Mouse (Mus musculus) heart, adult 2 months (tissue): Measurements from ENCODE around the gene Hras. TPM values are rescaled to one million over a fixed set of nuclear protein-coding genes. Genes with fewer than 3 reads are reported as not detected.

Experiments used
- DNase-seq, 2 experiments: peaks; one replicate each; pipeline ENCODE4 v3.0.0; 2021
- H3K27ac ChIP-seq: fragments of 200-600 bp; 2 replicates; pipeline ENCODE4 v1.8.1; 2022
- H3K27me3 ChIP-seq: fragments of 200-500 bp; 2 replicates; pipeline ENCODE4 v1.6.1; 2012; ENCODE audit warnings: mild to moderate bottlenecking, low read length, inconsistent platforms, mixed read lengths; ENCODE audit not compliant: control insufficient read depth, insufficient read depth
- H3K36me3 ChIP-seq: fragments of 200-500 bp; 2 replicates; pipeline ENCODE4 v1.6.1; 2012; ENCODE audit warnings: low read length, inconsistent platforms; ENCODE audit not compliant: control insufficient read depth, insufficient read depth
- H3K4me1 ChIP-seq: fragments of 200-500 bp; 2 replicates; pipeline ENCODE4 v1.6.1; 2011; ENCODE audit warnings: low read length; ENCODE audit not compliant: control insufficient read depth, insufficient read depth
- H3K4me3 ChIP-seq: fragments of 200-600 bp; 2 replicates; pipeline ENCODE4 v1.8.1; 2022
- H3K79me2 ChIP-seq: fragments of 200-500 bp; replicated peaks from 2 replicates; pipeline ENCODE4 v1.6.1; 2012; ENCODE audit warnings: mild to moderate bottlenecking, inconsistent platforms, low read length, moderate library complexity, mixed read lengths; ENCODE audit not compliant: control insufficient read depth, insufficient read depth
- H3K9ac ChIP-seq: fragments of 200-500 bp; 2 replicates; pipeline ENCODE4 v1.6.1; 2012; ENCODE audit warnings: low read depth, mild to moderate bottlenecking, control low read depth, inconsistent platforms, low read length, mixed read lengths
- CTCF ChIP-seq: fragments of 200-600 bp; IDR thresholded peaks from 2 replicates; pipeline ENCODE4 v1.8.1; 2022; ENCODE audit warnings: antibody characterized with exemption, mild to moderate bottlenecking, moderate library complexity
- EP300 ChIP-seq: fragments of 200-500 bp; IDR thresholded peaks from 2 replicates; pipeline ENCODE4 v1.6.1; 2011; ENCODE audit warnings: low read depth, low read length, control low read depth; ENCODE audit not compliant: insufficient read depth
- POLR2A ChIP-seq: fragments of 200-500 bp; IDR thresholded peaks from 2 replicates; pipeline ENCODE4 v1.6.1; 2011; ENCODE audit warnings: mild to moderate bottlenecking, low read depth, low read length, control low read depth; ENCODE audit not compliant: insufficient read depth
- WGBS: fragments of 180-500 bp; shearing (Covaris S2); methylation state at CpG from one replicate; pipeline ENCODE4 v1.1.7; 2018; 5-methylcytosine and 5-hydroxymethylcytosine counted together
- intact Hi-C: fragments of 180-260 bp; cut with DNase I; formaldehyde crosslinking; loops from one replicate; pipeline ENCODE4 v1.15.1; 2025
- polyA plus RNA-seq: library from polyadenylated mRNA; depleted of rRNA; stranded (reverse); fragments of >200 nt; gene quantifications from 2 replicates; pipeline ENCODE4 v1.2.3, GENCODE M21; 2012
- total RNA-seq, 2 experiments: library from RNA; stranded (reverse); gene quantifications; 2 replicates each; pipeline ENCODE4 v1.2.3; 2021

Hras gene
- total and polyA plus RNA-seq, 3 experiments, result 63.7 to 105 (median 90.8) TPM

DNA sequence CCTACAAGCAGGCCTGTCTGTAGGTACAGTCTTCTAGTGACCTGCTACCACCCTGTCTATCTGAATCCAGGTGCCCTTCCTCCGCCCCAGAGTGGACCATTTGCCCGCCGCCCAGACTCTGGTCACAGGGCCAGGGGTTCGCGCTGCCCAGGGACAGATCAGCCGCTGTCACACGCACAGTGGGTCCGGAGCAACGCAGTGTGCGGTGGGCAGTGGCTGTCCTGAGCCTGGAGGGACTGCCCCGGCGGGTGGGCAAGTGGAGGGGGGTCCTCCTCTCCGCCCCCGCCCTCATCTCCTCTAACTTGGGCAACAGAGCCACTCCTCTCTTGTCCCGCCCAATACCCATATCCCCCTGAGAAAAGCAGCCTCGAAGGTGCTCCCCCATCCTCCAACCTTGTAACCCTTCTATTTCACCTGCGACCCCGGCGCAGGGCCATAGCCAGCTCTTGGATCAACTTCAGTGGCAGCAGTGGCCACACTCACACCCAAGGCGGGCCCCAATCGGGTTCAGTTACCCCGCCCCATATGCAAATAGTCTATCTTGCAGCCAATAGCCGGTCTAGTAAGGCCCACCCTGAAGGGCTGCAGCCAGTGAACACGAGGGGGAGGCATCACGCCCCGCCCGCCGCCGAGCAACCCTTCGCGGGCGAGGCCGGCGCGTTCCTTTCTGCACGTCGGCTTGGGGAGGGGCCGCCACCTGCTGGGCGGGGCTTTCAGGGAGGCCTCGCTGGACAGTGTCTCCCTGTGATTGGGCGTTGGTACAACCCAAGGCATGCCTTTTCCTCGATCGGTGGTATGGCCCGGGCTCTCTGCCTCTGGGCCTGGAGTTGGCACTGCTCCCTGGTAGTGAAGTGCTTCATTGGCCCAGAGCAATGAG lies 27.7 kb upstream of the Hras start:
- DNase-seq, result peak; percentile 94 to 97
- peaks cover 9% of the 10 kb centered on the region for H3K4me1 ChIP-seq
- TF ChIP-seq CTCF (peak; percentile 34), EP300 (peak; percentile 65; the same call in 1 of the 2 replicates), POLR2A (0 out of 2 replicates have a peak, but pooled peaks have one; percentile 33)
- peak overlapping the region; percentile 52 for H3K4me3 ChIP-seq
- peak overlapping the region; percentile 58 for H3K27ac ChIP-seq
- H3K79me2 ChIP-seq, result no peaks in the 10 kb centered on the region
- H3K27me3 ChIP-seq, result no peaks in the 10 kb centered on the region
- no peaks in the 10 kb centered on the region for H3K36me3 ChIP-seq
- 10% methylated on average over 44 of the region's 44 CpGs for WGBS
- H3K9ac ChIP-seq, result peak overlapping the region; percentile 69
- intact Hi-C loops, result no loop called here

DNA sequence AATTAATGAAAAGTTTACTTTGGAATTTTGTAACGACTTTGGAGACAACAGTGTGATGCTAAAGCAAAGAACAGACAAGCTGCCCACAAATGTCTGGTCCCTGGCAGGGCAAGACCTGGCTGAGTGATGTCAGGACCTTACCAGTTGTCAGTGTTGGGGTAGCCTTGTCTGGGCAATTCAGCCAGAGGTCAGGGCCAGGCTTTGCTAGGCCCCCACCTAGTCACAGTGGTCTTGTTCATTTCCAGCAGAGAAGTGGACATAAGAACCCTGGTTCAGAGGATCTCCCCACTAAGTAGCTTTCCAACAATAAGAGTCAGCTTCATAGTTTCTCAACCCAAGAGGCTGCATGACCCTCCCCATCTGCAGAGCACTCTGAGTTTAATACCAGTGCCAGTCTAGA lies 26.6 kb upstream of the Hras start:
- no peaks in the 10 kb centered on the region for H3K27me3 ChIP-seq
- H3K27ac ChIP-seq, result no peak overlapping the region
- H3K4me3 ChIP-seq, result no peak overlapping the region
- peaks cover 9% of the 10 kb centered on the region for H3K4me1 ChIP-seq
- 83% methylated on average over 1 of the region's 1 CpGs for WGBS
- intact Hi-C loops, result no loop called here
- no peak for DNase-seq
- no peak overlapping the region for H3K9ac ChIP-seq
- H3K36me3 ChIP-seq, result no peaks in the 10 kb centered on the region
- no peaks in the 10 kb centered on the region for H3K79me2 ChIP-seq
- TF ChIP-seq POLR2A, result no peak
- TF ChIP-seq CTCF, result no peak
- no peak for TF ChIP-seq EP300

DNA sequence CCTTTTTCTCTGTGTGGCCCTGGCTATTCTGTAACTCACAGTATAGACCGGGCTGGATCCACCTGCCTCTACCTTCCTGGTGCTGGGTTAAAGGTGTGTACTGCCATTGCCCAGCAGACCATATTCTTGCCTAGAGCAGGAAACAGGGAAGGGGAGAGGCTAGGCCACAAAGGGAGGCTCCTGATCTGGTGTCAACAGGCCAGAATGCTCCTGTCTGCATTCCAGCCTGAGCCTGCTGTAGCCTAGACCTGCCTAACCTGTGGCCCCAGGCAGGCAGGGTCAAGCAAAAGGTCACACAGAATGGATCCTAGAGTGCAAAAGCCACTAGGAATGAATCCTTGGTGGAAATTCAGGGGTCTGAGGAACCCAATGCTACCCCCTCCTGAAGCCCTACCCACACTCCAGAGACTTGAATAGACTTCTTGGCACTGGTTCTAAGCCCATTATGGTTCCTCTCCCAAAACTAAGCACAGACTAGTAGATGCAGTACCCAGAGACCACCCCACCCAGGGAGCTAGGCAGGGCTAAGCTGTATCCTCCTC lies 25.8 kb upstream of the Hras start:
- no peak for DNase-seq
- 95% methylated on average over 1 of the region's 1 CpGs for WGBS
- no peaks in the 10 kb centered on the region for H3K36me3 ChIP-seq
- H3K9ac ChIP-seq, result no peak overlapping the region
- intact Hi-C loops, result no loop called here
- H3K4me1 ChIP-seq, result peaks cover 9% of the 10 kb centered on the region
- TF ChIP-seq CTCF, result no peak
- TF ChIP-seq POLR2A, result no peak
- no peak for TF ChIP-seq EP300
- no peak overlapping the region for H3K27ac ChIP-seq
- H3K79me2 ChIP-seq, result no peaks in the 10 kb centered on the region
- no peaks in the 10 kb centered on the region for H3K27me3 ChIP-seq
- H3K4me3 ChIP-seq, result no peak overlapping the region

DNA sequence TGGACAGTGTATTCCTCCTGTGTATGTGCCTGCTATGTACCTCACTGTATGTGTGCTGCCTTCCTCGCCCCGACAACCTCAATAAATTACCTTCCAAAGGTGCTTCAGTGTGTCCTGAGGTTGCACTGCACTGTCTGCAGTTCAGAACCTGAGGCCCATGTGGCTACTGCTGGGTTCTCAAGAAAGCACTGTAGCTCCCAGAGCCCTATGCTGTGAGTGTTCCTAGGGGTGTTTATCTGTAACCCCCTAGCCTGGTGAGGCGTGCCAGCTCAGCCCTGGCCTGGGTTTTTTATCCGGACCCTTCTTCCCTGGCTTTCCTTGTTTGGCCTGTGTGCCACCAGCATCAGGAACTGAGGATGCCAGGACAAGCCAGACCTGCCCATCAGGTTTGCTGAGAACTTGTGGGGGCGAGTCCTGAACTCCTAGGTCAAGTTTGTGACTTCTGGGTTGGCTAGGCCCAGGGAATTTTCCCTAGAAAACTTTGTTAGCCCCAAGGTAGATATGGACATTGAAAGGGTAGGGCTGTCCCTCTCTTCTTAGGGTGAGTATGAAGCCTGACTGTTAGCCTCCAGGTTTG lies 24.8 kb upstream of the Hras start:
- no peaks in the 10 kb centered on the region for H3K79me2 ChIP-seq
- 89% methylated on average over 5 of the region's 5 CpGs for WGBS
- peaks cover 9% of the 10 kb centered on the region for H3K4me1 ChIP-seq
- no peak overlapping the region for H3K4me3 ChIP-seq
- no peak overlapping the region for H3K27ac ChIP-seq
- H3K27me3 ChIP-seq, result no peaks in the 10 kb centered on the region
- no peak overlapping the region for H3K9ac ChIP-seq
- H3K36me3 ChIP-seq, result no peaks in the 10 kb centered on the region
- intact Hi-C loops, result no loop called here
- DNase-seq, result no peak
- TF ChIP-seq POLR2A (no peak), CTCF (no peak), EP300 (no peak)

DNA sequence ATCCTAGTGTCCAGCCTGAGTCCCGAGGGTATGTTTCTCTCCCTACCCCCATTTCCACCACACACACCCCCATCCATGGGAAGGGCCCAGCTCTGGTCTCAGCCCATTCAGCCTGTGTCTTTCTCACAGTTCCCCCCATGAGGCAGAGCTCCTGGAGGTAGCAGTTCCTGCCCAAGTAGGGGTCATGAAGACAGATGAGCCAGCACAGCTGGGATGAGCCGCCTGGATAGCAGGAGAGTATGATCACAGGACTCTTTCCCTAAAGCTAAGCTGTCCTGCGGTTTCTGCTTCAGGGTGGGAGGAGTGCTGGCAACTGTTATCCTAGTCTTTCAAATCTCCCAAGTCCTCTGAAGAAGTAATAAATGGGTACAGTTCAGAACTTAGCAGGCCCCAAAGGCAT lies 24.3 kb upstream of the Hras start:
- TF ChIP-seq EP300 (no peak), POLR2A (no peak), CTCF (no peak)
- 76% methylated on average over 3 of the region's 3 CpGs for WGBS
- no peak overlapping the region for H3K27ac ChIP-seq
- H3K36me3 ChIP-seq, result no peaks in the 10 kb centered on the region
- no peak overlapping the region for H3K4me3 ChIP-seq
- DNase-seq, result no peak
- H3K9ac ChIP-seq, result no peak overlapping the region
- peaks cover 9% of the 10 kb centered on the region for H3K4me1 ChIP-seq
- intact Hi-C loops, result no loop called here
- H3K79me2 ChIP-seq, result no peaks in the 10 kb centered on the region
- H3K27me3 ChIP-seq, result no peaks in the 10 kb centered on the region

DNA sequence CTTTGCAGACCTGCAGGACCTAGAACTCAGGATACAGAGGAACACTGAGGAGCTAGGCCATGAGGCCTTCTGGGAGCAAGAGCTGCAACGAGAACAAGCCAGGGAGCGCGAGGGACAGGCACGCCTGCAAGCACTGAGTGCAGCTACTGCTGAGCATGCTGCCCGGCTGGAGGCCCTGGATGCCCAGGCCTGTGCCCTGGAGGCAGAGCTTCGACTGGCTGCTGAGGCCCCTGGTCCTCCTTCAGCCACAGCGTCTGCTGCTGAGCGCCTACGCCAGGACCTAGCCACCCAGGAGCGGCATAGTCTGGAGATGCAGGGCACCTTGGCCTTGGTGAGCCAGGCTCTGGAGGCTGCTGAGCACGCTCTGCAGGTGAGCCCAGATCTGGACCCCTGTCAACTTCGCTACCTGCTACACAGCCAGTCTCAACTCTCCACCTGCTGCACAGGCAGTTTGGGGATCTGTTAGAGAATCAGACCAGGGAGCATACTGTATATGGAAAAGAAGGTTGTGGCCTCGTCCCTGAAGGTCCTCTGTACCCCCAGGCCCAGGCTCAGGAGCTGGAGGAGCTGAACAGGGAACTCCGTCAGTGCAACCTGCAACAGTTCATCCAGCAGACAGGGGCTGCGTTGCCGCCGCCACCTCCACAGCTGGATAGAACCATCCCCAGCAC lies 23.7 kb upstream of the Hras start:
- 95% methylated on average over 17 of the region's 17 CpGs for WGBS
- Histone ChIP-seq H3K79me2 (no peaks in the 10 kb centered on the region), H3K27me3 (no peaks in the 10 kb centered on the region), H3K4me3 (no peak overlapping the region), H3K27ac (no peak overlapping the region), H3K4me1 (peaks cover 8% of the 10 kb centered on the region), H3K36me3 (no peaks in the 10 kb centered on the region), H3K9ac (no peak overlapping the region)
- TF ChIP-seq CTCF (no peak), EP300 (no peak), POLR2A (no peak)
- DNase-seq, result no peak
- intact Hi-C loops, result no loop called here
